Comparison of ENCODE assay signal across 8 mouse cellular contexts in the genomic region with DNA sequence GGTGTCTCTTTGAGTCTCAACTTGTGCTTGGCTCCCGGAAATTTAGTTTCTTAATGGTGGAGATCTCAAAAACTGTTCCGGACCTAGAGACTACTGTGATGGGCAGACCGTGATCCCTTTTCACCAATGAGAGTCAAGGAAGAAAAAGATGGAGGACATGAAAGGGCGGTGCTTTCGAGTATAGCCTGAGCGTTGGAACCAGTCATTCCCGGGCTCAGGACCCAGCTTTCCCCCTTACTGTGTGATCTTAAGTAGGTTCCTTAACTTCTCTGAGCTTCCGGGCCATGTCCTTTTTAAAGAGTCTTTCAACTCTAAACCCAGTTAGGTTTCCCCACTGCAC. TPM values are rescaled to one million over a fixed set of nuclear protein-coding genes. Genes with fewer than 3 reads are reported as not detected.
DNase-seq lines count a peak whose midpoint lies in the region; ATAC-seq and TF ChIP-seq lines count a peak whose summit lies in the region.

No protein-coding gene starts in this region.

- peaks cover 23% of the 10 kb centered on the region for H3K27me3 ChIP-seq in heart, embryonic 13.5 days (replicated peaks)
- peaks cover 22% of the 10 kb centered on the region for H3K27me3 ChIP-seq in liver, embryonic 11.5 days (replicated peaks; ENCODE audit: control insufficient read depth, insufficient read depth, low read length)
- H3K27me3 ChIP-seq in myocyte (ENCODE audit: control insufficient read depth, insufficient read depth, insufficient read length) = no peaks in the 10 kb centered on the region

- H3K9me3 ChIP-seq in heart, embryonic 13.5 days = no peaks in the 10 kb centered on the region
- H3K9me3 ChIP-seq in liver, embryonic 11.5 days (ENCODE audit: control insufficient read depth, low read length) = no peaks in the 10 kb centered on the region

- peak overlapping the region; percentile 92 for H3K4me2 ChIP-seq in heart, embryonic 13.5 days
- peak overlapping the region; percentile 89 for H3K4me2 ChIP-seq in liver, embryonic 11.5 days
- H3K4me2 ChIP-seq in myocyte (ENCODE audit: low read depth) = peak overlapping the region; percentile 73

- H3K4me1 ChIP-seq in heart, embryonic 13.5 days = peaks cover 40% of the 10 kb centered on the region
- H3K4me1 ChIP-seq in liver, embryonic 11.5 days (replicated peaks; ENCODE audit: control insufficient read depth, insufficient read depth, low read length) = peaks cover 12% of the 10 kb centered on the region

- H3K27ac ChIP-seq in gastrocnemius, adult 2 months = peak overlapping the region; percentile 93
- peak overlapping the region; percentile 85 for H3K27ac ChIP-seq in heart, embryonic 13.5 days (replicated peaks)
- H3K27ac ChIP-seq in liver, embryonic 11.5 days (ENCODE audit: low read depth, low read length) = no peak overlapping the region

- DNase-seq in gastrocnemius, adult 2 months = no peak
- DNase-seq in gastrocnemius, postnatal 25 days = no peak
- peak; percentile 43 for DNase-seq in cerebellum, adult 8-10 months
- no peak for DNase-seq in liver, embryonic 11.5 days (ENCODE audit: low spot score)
- DNase-seq in natural killer cell, adult 2 months (ENCODE audit: low spot score in 2 of 2) = no peak

- peak overlapping the region; percentile 14 for H3ac ChIP-seq in myocyte (ENCODE audit: control insufficient read depth, insufficient read length)

- H3K36me3 ChIP-seq in heart, embryonic 13.5 days = no peaks in the 10 kb centered on the region
- H3K36me3 ChIP-seq in liver, embryonic 11.5 days (ENCODE audit: control insufficient read depth, insufficient read depth, low read length) = no peaks in the 10 kb centered on the region
- H3K36me3 ChIP-seq in myocyte (ENCODE audit: control insufficient read depth, insufficient read depth) = no peaks in the 10 kb centered on the region

- no peaks in the 10 kb centered on the region for H3K79me2 ChIP-seq in myocyte (ENCODE audit: control insufficient read depth, insufficient read depth)

- H3K4me3 ChIP-seq in gastrocnemius, adult 2 months = peak overlapping the region; percentile 88
- peak overlapping the region; percentile 67 for H3K4me3 ChIP-seq in heart, embryonic 13.5 days
- H3K4me3 ChIP-seq in liver, embryonic 11.5 days (ENCODE audit: low read depth, low read length) = peak overlapping the region; percentile 70
- H3K4me3 ChIP-seq in myocyte = peak overlapping the region; percentile 35

- under 1% methylated on average over 8 of the region's 8 CpGs for WGBS in heart, embryonic 13.5 days
- WGBS in liver, embryonic 11.5 days = 1% methylated on average over 8 of the region's 8 CpGs

- TF ChIP-seq CTCF in gastrocnemius, adult 2 months (IDR thresholded peaks at IDR 0.05) = no peak

- H3K9ac ChIP-seq in heart, embryonic 13.5 days = peak overlapping the region; percentile 81
- H3K9ac ChIP-seq in liver, embryonic 11.5 days (ENCODE audit: low read depth, low read length) = peak overlapping the region; percentile 65; the same call in 1 of the 2 replicates

- no peak for TF ChIP-seq POLR2A in myocyte (IDR thresholded peaks at IDR 0.05; ENCODE audit: insufficient read length, low read depth)

- intact Hi-C loops in gastrocnemius, adult 2 months (cut with DNase I) = no loop called here

- ATAC-seq in CD4-positive, CD25-positive, alpha-beta regulatory T cell, adult 4 months = peak; percentile 79
- no peak for ATAC-seq in heart, embryonic 13.5 days (ENCODE audit: extremely low read depth, insufficient number of reproducible peaks, low FRiP score, low TSS enrichment)
- ATAC-seq in liver, embryonic 11.5 days (replicated peaks; ENCODE audit: low FRiP score) = peak; percentile 29; the same call in 1 of the 2 replicates

TF ChIP-seq in myocyte, 11 proteins besides CTCF, POLR2A, EP300 and RAD21:
- TF ChIP-seq E2F4 (IDR thresholded peaks at IDR 0.05; ENCODE audit: insufficient read depth) (no peak), MAX (IDR thresholded peaks at IDR 0.05; ENCODE audit: low read depth) (no peak), USF1 (IDR thresholded peaks at IDR 0.05; ENCODE audit: low read depth) (no peak), CEBPB (IDR thresholded peaks at IDR 0.05; ENCODE audit: insufficient read depth, poor library complexity, severe bottlenecking) (no peak), MYOD1 (IDR thresholded peaks at IDR 0.05; ENCODE audit: control insufficient read depth in 1 of 3, insufficient read length in 2 of 3, low read depth in 2 of 3) (no peak), POLR2AphosphoS2 (IDR thresholded peaks at IDR 0.05; ENCODE audit: insufficient read length, low read depth) (no peak), TCF12 (IDR thresholded peaks at IDR 0.05; ENCODE audit: insufficient read depth, poor library complexity, severe bottlenecking) (no peak), MYOG (IDR thresholded peaks at IDR 0.05; ENCODE audit: control insufficient read depth in 1 of 3, insufficient read depth in 1 of 3, insufficient read length in 2 of 3, low read depth in 2 of 3) (no peak), SRF (IDR thresholded peaks at IDR 0.05; ENCODE audit: control insufficient read depth, insufficient read length, low read depth) (no peak), TCF3 (IDR thresholded peaks at IDR 0.05; ENCODE audit: insufficient read length, low read depth) (no peak), REST (IDR thresholded peaks at IDR 0.05; ENCODE audit: insufficient read depth, insufficient read length) (no peak)

RNA-seq across cellular contexts. Expression of a gene that starts 0.8 kb away (rescaled TPM):
- total RNA-seq in gastrocnemius, adult 2 months (2021) = under 1 TPM; 0.13 to 0.17 TPM
- under 1 TPM in 1 of 2 experiments, not detected in 1; 0.15 TPM for total RNA-seq in gastrocnemius, postnatal 25 days (2021)
- polyA plus RNA-seq in CD4-positive, CD25-positive, alpha-beta regulatory T cell, adult 4 months (2017; shearing (Covaris generic)) = not detected
- polyA plus RNA-seq in heart, embryonic 13.5 days (2015; fragmentation: Nextera tagmentation; extraction: Ambion mirVana) = 0.17 TPM in 1 of 2 replicates, not detected in the other
- polyA plus RNA-seq in liver, embryonic 11.5 days (2014; fragmentation: Nextera tagmentation; extraction: Ambion mirVana) = not detected in 2 replicates
- 0.46 TPM for polyA plus RNA-seq in myocyte (2012; fragmentation: generic; extraction: Trizol)

RNA-seq across cellular contexts. Expression of a gene that starts 6.8 kb away (rescaled TPM):
- total RNA-seq in gastrocnemius, adult 2 months (2021) = 10 to 100 TPM; 10.8 to 16.0 TPM
- total RNA-seq in gastrocnemius, postnatal 25 days (2021) = 10 to 100 TPM; 17.0 to 18.2 TPM
- polyA plus RNA-seq in CD4-positive, CD25-positive, alpha-beta regulatory T cell, adult 4 months (2017; shearing (Covaris generic)) = 1 to 10 TPM; 5.8 to 7.2 TPM
- polyA plus RNA-seq in heart, embryonic 13.5 days (2015; fragmentation: Nextera tagmentation; extraction: Ambion mirVana) = 89.2 and 100 TPM in 2 replicates
- polyA plus RNA-seq in liver, embryonic 11.5 days (2014; fragmentation: Nextera tagmentation; extraction: Ambion mirVana) = 44.7 TPM in 2 replicates
- polyA plus RNA-seq in myocyte (2012; fragmentation: generic; extraction: Trizol) = 12.5 TPM

RNA-seq across cellular contexts. Expression of a gene that starts 39.5 kb away (rescaled TPM):
- total RNA-seq in gastrocnemius, adult 2 months (2021) = not detected
- not detected for total RNA-seq in gastrocnemius, postnatal 25 days (2021)
- not detected for polyA plus RNA-seq in CD4-positive, CD25-positive, alpha-beta regulatory T cell, adult 4 months (2017; shearing (Covaris generic))
- polyA plus RNA-seq in heart, embryonic 13.5 days (2015; fragmentation: Nextera tagmentation; extraction: Ambion mirVana) = 0.16 TPM in 1 of 2 replicates, not detected in the other
- polyA plus RNA-seq in liver, embryonic 11.5 days (2014; fragmentation: Nextera tagmentation; extraction: Ambion mirVana) = 0.06 TPM in 1 of 2 replicates, not detected in the other
- polyA plus RNA-seq in myocyte (2012; fragmentation: generic; extraction: Trizol) = 0.11 TPM

Comparison
In these comparisons a context has a peak if more than half of its experiments do, and no peak if none do; other contexts are left out.
1. H3K4me3 ChIP-seq: peak in every context shown above with its lines; median percentile 88 in gastrocnemius, adult 2 months; 70 in liver, embryonic 11.5 days; 67 in heart, embryonic 13.5 days; 35 in myocyte.